Mouse (Mus musculus): Measurements from ENCODE around the gene Guk1.
A peak's percentile ranks its signal among the peaks of the same experiment; 100 is the strongest.
"Not testable (repeated sequence)": the region's sequence is repeated elsewhere in the genome, so short reads cannot be mapped to it uniquely, and the experiment has no call there.

The Guk1 gene

GRCm38 (mm10) chr11:59211561-59211960 lies 19.5 kb upstream of the Guk1 start:
- DNase-seq (ENCODE audit: low read depth, low spot score) = not testable (repeated sequence)

- DNase-seq (ENCODE audit: low read depth, low spot score) = no peak
Observed at GRCm38 (mm10) chr11:59210020-59210419, 18.0 kb upstream of the Guk1 start.

- DNase-seq (ENCODE audit: low read depth, low spot score) = no peak
Observed at GRCm38 (mm10) chr11:59209580-59209979, 17.6 kb upstream of the Guk1 start.

- DNase-seq (ENCODE audit: low read depth, low spot score) = no peak
Observed at GRCm38 (mm10) chr11:59209003-59209441, 17.0 kb upstream of the Guk1 start.

GRCm38 (mm10) chr11:59208153-59208831 lies 16.3 kb upstream of the Guk1 start, which contains the start of gene 2310033P09Rik:
Gene 2310033P09Rik, plus strand, starts transcription at chr11:59208321.
- peak; percentile 95 for DNase-seq (ENCODE audit: low read depth, low spot score)

- DNase-seq (ENCODE audit: low read depth, low spot score) = peak; percentile 87
Observed at GRCm38 (mm10) chr11:59202081-59202995, 10.3 kb upstream of the Guk1 start, which contains the start of gene Mrpl55. Gene Mrpl55, plus strand, starts transcription at chr11:59202486.

GRCm38 (mm10) chr11:59201216-59202002 lies 9.4 kb upstream of the Guk1 start:
- no peak for DNase-seq (ENCODE audit: low read depth, low spot score)

- DNase-seq (ENCODE audit: low read depth, low spot score) = no peak
Observed at GRCm38 (mm10) chr11:59196230-59196629, 4.2 kb upstream of the Guk1 start.

GRCm38 (mm10) chr11:59191231-59192058 lies 567 bp downstream of the Guk1 start:
- peak; percentile 84 for DNase-seq (ENCODE audit: low read depth, low spot score)

- DNase-seq (ENCODE audit: low read depth, low spot score) = no peak
Observed at GRCm38 (mm10) chr11:59187706-59188105, 4.3 kb downstream of the Guk1 start.

- DNase-seq (ENCODE audit: low read depth, low spot score) = no peak
Observed at GRCm38 (mm10) chr11:59185490-59185889, 6.5 kb downstream of the Guk1 start.

- DNase-seq (ENCODE audit: low read depth, low spot score) = no peak
Observed at GRCm38 (mm10) chr11:59183821-59184220, 8.2 kb downstream of the Guk1 start.

- DNase-seq (ENCODE audit: low read depth, low spot score) = no peak
Observed at GRCm38 (mm10) chr11:59182864-59183331, 9.1 kb downstream of the Guk1 start, which contains the start of gene Gjc2. Gene Gjc2, minus strand, starts transcription at chr11:59183213.

- DNase-seq (ENCODE audit: low read depth, low spot score) = no peak
Observed at GRCm38 (mm10) chr11:59176921-59177320, 15.1 kb downstream of the Guk1 start.

- DNase-seq (ENCODE audit: low read depth, low spot score) = no peak
Observed at GRCm38 (mm10) chr11:59176475-59176874, 15.5 kb downstream of the Guk1 start.

GRCm38 (mm10) chr11:59174189-59174838 lies 17.7 kb downstream of the Guk1 start:
- no peak for DNase-seq (ENCODE audit: low read depth, low spot score)

GRCm38 (mm10) chr11:59170549-59170948 lies 21.5 kb downstream of the Guk1 start:
- DNase-seq (ENCODE audit: low read depth, low spot score) = no peak

GRCm38 (mm10) chr11:59169807-59170206 lies 22.2 kb downstream of the Guk1 start:
- no peak for DNase-seq (ENCODE audit: low read depth, low spot score)

- DNase-seq (ENCODE audit: low read depth, low spot score) = no peak
Observed at GRCm38 (mm10) chr11:59165616-59166241, 26.3 kb downstream of the Guk1 start.

GRCm38 (mm10) chr11:59164384-59164783 lies 27.6 kb downstream of the Guk1 start:
- DNase-seq (ENCODE audit: low read depth, low spot score) = no peak
